Mouse (Mus musculus): Measurements from ENCODE around the gene B9d1. TPM values are rescaled to one million over a fixed set of nuclear protein-coding genes. Genes with fewer than 3 reads are reported as not detected.

B9d1 gene
- polyA plus RNA-seq, 1 experiment: 42.6 TPM

GRCm38 (mm10) chr11:61490944-61491520, 13.9 kb upstream of the B9d1 start:
- TF ChIP-seq POLR2A (IDR thresholded peaks at IDR 0.05; ENCODE audit: borderline replicate concordance, extremely low read depth, insufficient read depth, insufficient read length, poor library complexity, severe bottlenecking): no peak
- DNase-seq (ENCODE audit: low read depth): no peak

GRCm38 (mm10) chr11:61492749-61493401, 12.1 kb upstream of the B9d1 start:
- DNase-seq (ENCODE audit: low read depth): no peak
- TF ChIP-seq POLR2A (IDR thresholded peaks at IDR 0.05; ENCODE audit: borderline replicate concordance, extremely low read depth, insufficient read depth, insufficient read length, poor library complexity, severe bottlenecking) (no peak), CTCF (IDR thresholded peaks at IDR 0.05; ENCODE audit: borderline replicate concordance, extremely low read depth, insufficient read depth, insufficient read length) (no peak)

DNA sequence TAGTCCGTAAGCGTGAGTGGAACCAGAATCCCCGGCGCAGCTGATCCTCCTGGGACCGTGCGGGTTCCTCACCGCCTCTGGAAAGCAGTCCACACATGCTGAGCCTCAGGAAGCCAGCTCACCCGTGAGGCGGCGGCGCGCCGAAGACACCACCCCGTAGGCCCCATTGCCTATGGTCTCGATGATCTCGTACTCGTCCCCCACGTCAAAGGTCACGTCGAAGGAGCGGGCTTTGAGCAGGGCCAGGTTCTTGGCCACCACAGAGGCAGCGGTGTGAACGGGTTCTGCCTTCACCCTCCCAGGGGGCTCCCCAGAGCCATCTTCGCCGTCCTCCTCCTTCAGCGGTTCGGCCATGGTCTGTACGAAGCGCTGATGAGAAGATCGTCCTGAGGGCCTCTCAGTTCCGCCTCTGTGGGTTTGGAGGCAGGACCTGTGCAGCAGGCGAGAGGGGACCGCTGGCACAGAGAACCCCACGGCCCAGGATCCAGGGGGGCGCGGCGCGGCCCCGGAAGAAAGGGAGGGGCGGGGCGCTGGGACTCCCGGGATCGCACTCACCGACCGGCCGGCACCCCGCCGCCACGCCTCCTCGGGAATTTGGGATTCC, 11.3 kb upstream of the B9d1 start:
- no peak for TF ChIP-seq POLR2A (IDR thresholded peaks at IDR 0.05; ENCODE audit: borderline replicate concordance, extremely low read depth, insufficient read depth, insufficient read length, poor library complexity, severe bottlenecking)
- no peak for TF ChIP-seq CTCF (IDR thresholded peaks at IDR 0.05; ENCODE audit: borderline replicate concordance, extremely low read depth, insufficient read depth, insufficient read length)
- no peak for DNase-seq (ENCODE audit: low read depth)

GRCm38 (mm10) chr11:61494129-61494997, 10.6 kb upstream of the B9d1 start, which contains the start of gene Mapk7:
TSS of gene Mapk7 (minus strand) at chr11:61494406.
- DNase-seq (ENCODE audit: low read depth): peak; percentile 100
- TF ChIP-seq CTCF (IDR thresholded peaks at IDR 0.05; ENCODE audit: borderline replicate concordance, extremely low read depth, insufficient read depth, insufficient read length) (no peak), POLR2A (IDR thresholded peaks at IDR 0.05; ENCODE audit: borderline replicate concordance, extremely low read depth, insufficient read depth, insufficient read length, poor library complexity, severe bottlenecking) (no peak; the same call in 1 of the 2 replicates)

DNA sequence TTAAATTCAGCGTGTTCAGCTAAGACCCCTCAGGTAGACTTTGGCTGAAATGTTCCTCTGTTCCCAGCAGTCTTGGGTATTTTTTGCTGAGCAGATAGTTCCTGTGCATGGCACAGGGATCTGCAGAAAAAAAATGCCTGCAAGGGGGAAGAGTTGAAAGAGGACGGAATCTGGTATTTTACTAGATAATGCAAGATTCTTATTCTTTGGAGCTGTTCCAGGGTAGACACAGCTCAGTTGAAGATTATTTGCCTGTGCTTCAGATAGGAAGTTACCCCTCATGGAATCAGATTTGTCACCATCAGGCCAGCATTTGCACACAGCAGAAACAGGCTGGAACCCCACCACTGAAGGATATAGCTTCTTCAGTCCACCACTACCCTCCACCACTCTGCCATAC, 9.4 kb upstream of the B9d1 start:
- no peak for DNase-seq (ENCODE audit: low read depth)
- TF ChIP-seq CTCF (IDR thresholded peaks at IDR 0.05; ENCODE audit: borderline replicate concordance, extremely low read depth, insufficient read depth, insufficient read length): no peak
- no peak for TF ChIP-seq POLR2A (IDR thresholded peaks at IDR 0.05; ENCODE audit: borderline replicate concordance, extremely low read depth, insufficient read depth, insufficient read length, poor library complexity, severe bottlenecking)

GRCm38 (mm10) chr11:61497490-61497889, 7.5 kb upstream of the B9d1 start:
- TF ChIP-seq POLR2A (IDR thresholded peaks at IDR 0.05; ENCODE audit: borderline replicate concordance, extremely low read depth, insufficient read depth, insufficient read length, poor library complexity, severe bottlenecking) (no peak), CTCF (IDR thresholded peaks at IDR 0.05; ENCODE audit: borderline replicate concordance, extremely low read depth, insufficient read depth, insufficient read length) (no peak)

GRCm38 (mm10) chr11:61498736-61499504, 6.0 kb upstream of the B9d1 start:
- TF ChIP-seq CTCF (IDR thresholded peaks at IDR 0.05; ENCODE audit: borderline replicate concordance, extremely low read depth, insufficient read depth, insufficient read length) (no peak), POLR2A (IDR thresholded peaks at IDR 0.05; ENCODE audit: borderline replicate concordance, extremely low read depth, insufficient read depth, insufficient read length, poor library complexity, severe bottlenecking) (no peak)

More at GRCm38 (mm10) chr11:61497490-61497889, 7.5 kb upstream of the B9d1 start:
- no peak for DNase-seq (ENCODE audit: low read depth)

DNA sequence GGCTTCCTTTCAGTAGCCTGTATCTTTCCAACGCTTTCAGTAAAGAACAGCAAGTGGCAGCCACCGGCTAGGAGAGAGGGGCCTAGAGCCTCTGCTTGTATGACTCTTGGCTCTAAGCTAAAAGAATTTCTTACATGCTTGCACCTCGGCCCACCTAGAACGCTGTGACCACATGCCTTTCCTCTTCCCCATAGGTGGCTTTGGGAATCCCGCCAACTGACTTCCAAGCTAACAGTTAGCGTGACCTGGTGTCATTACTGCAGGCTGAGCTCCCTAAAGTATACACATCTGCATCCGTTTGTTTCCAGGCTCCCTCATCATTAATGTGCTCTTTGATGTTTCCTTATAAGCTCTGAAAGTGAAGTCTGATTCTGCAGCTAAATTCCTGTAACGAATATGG, 1.0 kb upstream of the B9d1 start:
- peak; percentile 32 for DNase-seq (ENCODE audit: low read depth)
- TF ChIP-seq POLR2A (IDR thresholded peaks at IDR 0.05; ENCODE audit: borderline replicate concordance, extremely low read depth, insufficient read depth, insufficient read length, poor library complexity, severe bottlenecking) (no peak), CTCF (IDR thresholded peaks at IDR 0.05; ENCODE audit: borderline replicate concordance, extremely low read depth, insufficient read depth, insufficient read length) (no peak)

More at GRCm38 (mm10) chr11:61498736-61499504, 6.0 kb upstream of the B9d1 start:
- DNase-seq (ENCODE audit: low read depth): no peak

- TF ChIP-seq POLR2A (IDR thresholded peaks at IDR 0.05; ENCODE audit: borderline replicate concordance, extremely low read depth, insufficient read depth, insufficient read length, poor library complexity, severe bottlenecking) (no peak), CTCF (IDR thresholded peaks at IDR 0.05; ENCODE audit: borderline replicate concordance, extremely low read depth, insufficient read depth, insufficient read length) (peak; percentile 51; the same call in 1 of the 2 replicates)
These were observed 10.0 kb downstream of the B9d1 start for GRCm38 (mm10) chr11:61514953-61515352.

DNA sequence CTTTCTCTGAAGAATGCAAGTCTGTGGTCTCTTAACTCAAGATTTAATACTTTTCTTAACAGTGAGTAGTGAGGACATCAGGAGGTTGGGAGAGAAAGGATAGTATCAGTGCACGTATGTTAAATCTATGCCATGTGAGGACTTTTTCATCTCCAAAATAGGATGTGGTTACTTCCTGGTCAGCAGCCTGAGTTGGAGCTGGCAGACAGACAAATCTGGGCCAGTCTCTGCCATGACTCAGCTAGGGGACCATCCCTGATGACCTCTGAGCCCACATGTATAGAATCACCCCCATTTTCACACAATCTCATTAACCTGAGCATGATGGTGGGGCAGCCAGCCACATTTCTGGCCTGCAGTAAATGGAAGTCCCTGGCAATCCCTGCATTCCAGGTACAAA, 13.0 kb downstream of the B9d1 start:
- no peak for TF ChIP-seq CTCF (IDR thresholded peaks at IDR 0.05; ENCODE audit: borderline replicate concordance, extremely low read depth, insufficient read depth, insufficient read length)
- no peak for TF ChIP-seq POLR2A (IDR thresholded peaks at IDR 0.05; ENCODE audit: borderline replicate concordance, extremely low read depth, insufficient read depth, insufficient read length, poor library complexity, severe bottlenecking)
- no peak for DNase-seq (ENCODE audit: low read depth)

More at GRCm38 (mm10) chr11:61514953-61515352, 10.0 kb downstream of the B9d1 start:
- DNase-seq (ENCODE audit: low read depth): peak; percentile 37

All from brain, embryonic 14.5 days (tissue).